Mouse (Mus musculus): ENCODE data around the gene Retreg3. TPM values are rescaled to one million over a fixed set of nuclear protein-coding genes. Genes with fewer than 3 reads are reported as not detected.
A peak's percentile ranks its signal among the peaks of the same experiment; 100 is the strongest.

The Retreg3 gene
- polyA plus RNA-seq, 1 experiment from 2014 or later = 13.1 TPM

DNA sequence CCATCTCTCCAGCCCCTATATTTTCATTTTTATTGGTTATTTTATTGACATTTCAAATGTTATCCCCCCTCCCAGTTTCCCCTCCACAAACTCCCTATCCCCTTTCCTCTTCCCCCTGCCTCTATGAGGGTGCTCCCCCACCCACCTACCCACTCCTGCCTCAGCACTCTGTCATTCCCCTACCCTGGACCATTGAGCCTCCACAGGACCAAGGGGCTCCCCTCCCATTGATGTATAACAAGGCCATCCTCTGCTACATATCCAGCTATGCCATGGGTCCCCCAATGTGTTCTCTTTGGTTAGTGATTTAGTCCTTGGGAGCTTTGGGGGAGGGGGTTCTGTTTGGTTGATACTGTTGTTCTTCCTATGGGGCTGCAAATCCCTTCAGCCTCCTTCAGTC, 35.0 kb upstream of the Retreg3 start:
- DNase-seq = no peak

DNA sequence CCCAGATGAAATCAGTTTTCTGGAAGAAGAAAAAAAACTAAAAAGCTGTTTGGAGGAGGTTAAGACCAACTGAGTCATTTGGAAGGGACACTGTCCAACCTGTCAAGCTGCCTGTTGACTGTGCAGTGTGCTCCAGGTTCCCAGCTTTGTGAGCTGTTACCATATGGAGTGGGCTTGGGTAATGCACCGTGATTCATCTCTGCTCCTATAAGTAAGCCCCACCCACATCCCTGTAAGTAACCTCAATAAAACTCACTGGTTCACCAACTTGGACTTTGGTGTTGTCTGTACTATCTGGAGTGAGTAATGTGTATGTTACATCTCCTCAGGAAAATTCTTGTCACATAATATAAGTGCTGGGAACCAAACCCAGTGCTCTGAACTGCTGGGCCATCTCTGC, 33.1 kb upstream of the Retreg3 start:
- Histone ChIP-seq H3K27ac (replicated peaks; ENCODE audit: low read depth, low read length) (no peak overlapping the region), H3K9me3 (ENCODE audit: control insufficient read depth, low read length) (no peaks in the 10 kb centered on the region), H3K9ac (replicated peaks; ENCODE audit: low read length) (no peak overlapping the region), H3K4me2 (ENCODE audit: low read length) (no peak overlapping the region), H3K27me3 (ENCODE audit: control insufficient read depth, insufficient read depth, low read length) (no peaks in the 10 kb centered on the region; the same call in 1 of the 2 replicates), H3K36me3 (ENCODE audit: control insufficient read depth, insufficient read depth, low read length) (no peaks in the 10 kb centered on the region), H3K4me1 (ENCODE audit: control insufficient read depth, insufficient read depth, low read length) (peaks cover 15% of the 10 kb centered on the region), H3K4me3 (replicated peaks; ENCODE audit: low read depth, low read length) (no peak overlapping the region)
- ATAC-seq (ENCODE audit: low FRiP score, low TSS enrichment) (no peak), DNase-seq (no peak)
- 78% methylated on average over 1 of the region's 1 CpGs for WGBS

More for the DNA sequence above, 35.0 kb upstream of the Retreg3 start:
- Histone ChIP-seq H3K36me3 (ENCODE audit: control insufficient read depth, insufficient read depth, low read length) (no peaks in the 10 kb centered on the region), H3K9ac (replicated peaks; ENCODE audit: low read length) (no peak overlapping the region), H3K4me2 (ENCODE audit: low read length) (no peak overlapping the region), H3K27me3 (ENCODE audit: control insufficient read depth, insufficient read depth, low read length) (no peaks in the 10 kb centered on the region; the same call in 1 of the 2 replicates), H3K4me1 (ENCODE audit: control insufficient read depth, insufficient read depth, low read length) (peaks cover 15% of the 10 kb centered on the region), H3K27ac (replicated peaks; ENCODE audit: low read depth, low read length) (no peak overlapping the region), H3K4me3 (replicated peaks; ENCODE audit: low read depth, low read length) (no peak overlapping the region), H3K9me3 (ENCODE audit: control insufficient read depth, low read length) (no peaks in the 10 kb centered on the region)
- ATAC-seq (ENCODE audit: low FRiP score, low TSS enrichment) = no peak

DNA sequence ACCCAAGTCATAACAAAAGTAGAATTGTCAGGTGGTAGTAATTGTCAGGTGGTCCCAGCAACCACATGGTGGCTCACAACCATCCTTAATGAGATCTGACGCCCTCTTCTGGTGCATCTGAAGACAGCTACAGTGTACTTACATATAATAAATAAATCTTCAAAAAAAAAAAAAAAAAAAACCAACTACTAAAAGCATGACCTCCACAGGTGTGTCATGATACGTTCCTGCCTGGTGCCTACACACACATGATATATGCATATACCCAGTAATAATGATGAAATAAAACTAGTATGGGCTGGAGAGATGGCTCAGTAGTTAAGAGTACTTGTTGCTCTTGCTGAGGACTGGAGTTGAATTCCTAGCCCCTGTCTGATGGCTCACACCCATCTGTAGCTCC, 31.4 kb upstream of the Retreg3 start:
- H3K36me3 ChIP-seq (ENCODE audit: control insufficient read depth, insufficient read depth, low read length) = no peaks in the 10 kb centered on the region
- H3K4me1 ChIP-seq (ENCODE audit: control insufficient read depth, insufficient read depth, low read length) = peaks cover 18% of the 10 kb centered on the region
- no peaks in the 10 kb centered on the region for H3K27me3 ChIP-seq (ENCODE audit: control insufficient read depth, insufficient read depth, low read length)
- H3K4me2 ChIP-seq (ENCODE audit: low read length) = no peak overlapping the region
- H3K9me3 ChIP-seq (ENCODE audit: control insufficient read depth, low read length) = no peaks in the 10 kb centered on the region
- H3K4me3 ChIP-seq (replicated peaks; ENCODE audit: low read depth, low read length) = no peak overlapping the region
- ATAC-seq (ENCODE audit: low FRiP score, low TSS enrichment) = no peak
- DNase-seq = no peak
- 57% methylated on average over 2 of the region's 2 CpGs for WGBS
- no peak overlapping the region for H3K9ac ChIP-seq (replicated peaks; ENCODE audit: low read length)
- no peak overlapping the region for H3K27ac ChIP-seq (replicated peaks; ENCODE audit: low read depth, low read length)

- H3K9ac ChIP-seq (replicated peaks; ENCODE audit: low read length) = no peak overlapping the region
- 63% methylated on average over 9 of the region's 9 CpGs for WGBS
- ATAC-seq (ENCODE audit: low FRiP score, low TSS enrichment) = no peak
- no peaks in the 10 kb centered on the region for H3K9me3 ChIP-seq (ENCODE audit: control insufficient read depth, low read length)
- no peak overlapping the region for H3K4me3 ChIP-seq (replicated peaks; ENCODE audit: low read depth, low read length)
- H3K4me2 ChIP-seq (ENCODE audit: low read length) = no peak overlapping the region
- H3K27ac ChIP-seq (replicated peaks; ENCODE audit: low read depth, low read length) = peak overlapping the region; percentile 32; the same call in 1 of the 2 replicates
- H3K27me3 ChIP-seq (ENCODE audit: control insufficient read depth, insufficient read depth, low read length) = no peaks in the 10 kb centered on the region
- DNase-seq = peak; percentile 57
- H3K36me3 ChIP-seq (ENCODE audit: control insufficient read depth, insufficient read depth, low read length) = no peaks in the 10 kb centered on the region
- peaks cover 13% of the 10 kb centered on the region for H3K4me1 ChIP-seq (ENCODE audit: control insufficient read depth, insufficient read depth, low read length)
Measured at GRCm38 (mm10) chr11:101149178-101150105, 29.7 kb upstream of the Retreg3 start.

GRCm38 (mm10) chr11:101148751-101149150, 29.1 kb upstream of the Retreg3 start:
- Histone ChIP-seq H3K9ac (replicated peaks; ENCODE audit: low read length) (no peak overlapping the region), H3K4me2 (ENCODE audit: low read length) (no peak overlapping the region), H3K4me3 (replicated peaks; ENCODE audit: low read depth, low read length) (no peak overlapping the region), H3K4me1 (ENCODE audit: control insufficient read depth, insufficient read depth, low read length) (peaks cover 14% of the 10 kb centered on the region), H3K9me3 (ENCODE audit: control insufficient read depth, low read length) (no peaks in the 10 kb centered on the region), H3K27me3 (ENCODE audit: control insufficient read depth, insufficient read depth, low read length) (no peaks in the 10 kb centered on the region), H3K36me3 (ENCODE audit: control insufficient read depth, insufficient read depth, low read length) (no peaks in the 10 kb centered on the region), H3K27ac (replicated peaks; ENCODE audit: low read depth, low read length) (no peak overlapping the region)
- DNase-seq (no peak), ATAC-seq (ENCODE audit: low FRiP score, low TSS enrichment) (no peak)
- WGBS = 64% methylated on average over 10 of the region's 10 CpGs

DNA sequence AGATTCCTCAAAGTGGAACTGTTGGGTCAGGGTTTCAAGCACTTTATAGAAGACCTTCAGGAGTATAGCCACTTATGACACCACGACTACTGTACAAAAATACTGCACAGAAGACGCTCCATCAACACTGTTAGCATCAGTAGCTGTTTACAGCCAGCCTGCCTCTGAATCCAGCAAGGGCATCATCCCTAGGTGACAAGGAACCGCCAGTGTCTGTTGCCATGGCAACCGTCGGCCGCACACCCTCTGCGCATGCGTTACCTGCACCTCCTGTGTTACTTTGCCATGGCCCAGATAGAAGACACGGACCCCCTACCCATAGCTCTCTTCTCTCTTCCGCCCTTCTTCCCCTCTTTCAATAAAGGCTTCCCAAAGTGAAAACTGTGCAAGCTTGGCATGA, 26.7 kb upstream of the Retreg3 start:
- H3K27me3 ChIP-seq (ENCODE audit: control insufficient read depth, insufficient read depth, low read length) = no peaks in the 10 kb centered on the region
- peak overlapping the region; percentile 42 for H3K4me2 ChIP-seq (ENCODE audit: low read length)
- no peak overlapping the region for H3K4me3 ChIP-seq (replicated peaks; ENCODE audit: low read depth, low read length)
- no peaks in the 10 kb centered on the region for H3K36me3 ChIP-seq (ENCODE audit: control insufficient read depth, insufficient read depth, low read length)
- peaks cover 17% of the 10 kb centered on the region for H3K4me1 ChIP-seq (ENCODE audit: control insufficient read depth, insufficient read depth, low read length)
- no peak overlapping the region for H3K9ac ChIP-seq (replicated peaks; ENCODE audit: low read length)
- peak; percentile 93 for DNase-seq
- WGBS = 17% methylated on average over 10 of the region's 10 CpGs
- ATAC-seq (ENCODE audit: low FRiP score, low TSS enrichment) = peak; percentile 53; the same call in 1 of the 2 replicates
- no peaks in the 10 kb centered on the region for H3K9me3 ChIP-seq (ENCODE audit: control insufficient read depth, low read length)
- peak overlapping the region; percentile 71 for H3K27ac ChIP-seq (replicated peaks; ENCODE audit: low read depth, low read length)

- Histone ChIP-seq H3K4me2 (ENCODE audit: low read length) (peak overlapping the region; percentile 54), H3K36me3 (ENCODE audit: control insufficient read depth, insufficient read depth, low read length) (no peaks in the 10 kb centered on the region), H3K4me3 (replicated peaks; ENCODE audit: low read depth, low read length) (peak overlapping the region; percentile 20), H3K4me1 (ENCODE audit: control insufficient read depth, insufficient read depth, low read length) (peaks cover 17% of the 10 kb centered on the region), H3K9ac (replicated peaks; ENCODE audit: low read length) (peak overlapping the region; percentile 30; the same call in 1 of the 2 replicates), H3K27me3 (ENCODE audit: control insufficient read depth, insufficient read depth, low read length) (no peaks in the 10 kb centered on the region), H3K9me3 (ENCODE audit: control insufficient read depth, low read length) (no peaks in the 10 kb centered on the region), H3K27ac (replicated peaks; ENCODE audit: low read depth, low read length) (peak overlapping the region; percentile 63)
- 18% methylated on average over 18 of the region's 19 CpGs for WGBS
- ATAC-seq (ENCODE audit: low FRiP score, low TSS enrichment) (no peak), DNase-seq (peak; percentile 86)
Measured at GRCm38 (mm10) chr11:101143338-101144225, 23.9 kb upstream of the Retreg3 start.

DNA sequence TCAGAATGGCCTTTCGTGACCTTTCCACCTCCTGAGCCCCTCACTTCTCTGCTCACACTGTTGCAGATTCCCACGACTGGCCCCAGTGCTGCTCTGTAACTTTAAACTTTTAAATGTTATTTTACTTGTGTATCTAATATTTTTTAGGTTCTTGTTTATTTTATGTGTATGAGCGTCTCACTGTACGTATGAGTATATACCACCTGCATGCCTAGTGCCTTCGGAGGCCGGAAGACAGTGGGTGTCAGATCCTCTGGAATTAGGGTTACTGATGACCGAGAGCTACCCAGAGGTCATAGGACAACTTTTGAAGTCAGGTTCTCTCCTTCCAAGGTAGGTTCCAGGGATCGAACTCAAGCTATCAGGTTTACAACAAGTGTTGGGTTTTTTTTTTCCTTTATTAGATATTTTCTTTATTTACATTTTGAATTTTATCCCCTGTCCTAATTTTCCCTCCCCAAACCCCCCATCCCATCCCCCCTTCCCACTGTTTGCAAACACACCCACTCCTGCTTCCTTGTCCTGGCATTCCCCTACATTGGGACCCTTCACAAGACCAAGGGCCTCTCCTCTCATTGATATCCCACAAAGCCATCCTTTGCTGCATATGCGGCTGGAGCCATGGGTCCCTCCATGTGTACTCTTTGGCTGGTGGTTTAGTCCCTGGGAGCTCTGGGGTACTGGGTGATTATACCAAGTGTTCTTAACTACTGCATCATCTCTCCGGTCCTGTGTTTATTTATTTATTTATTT, 22.7 kb upstream of the Retreg3 start:
- 89% methylated on average over 10 of the region's 10 CpGs for WGBS
- H3K27me3 ChIP-seq (ENCODE audit: control insufficient read depth, insufficient read depth, low read length) = no peaks in the 10 kb centered on the region
- no peak overlapping the region for H3K9ac ChIP-seq (replicated peaks; ENCODE audit: low read length)
- ATAC-seq (ENCODE audit: low FRiP score, low TSS enrichment) (no peak), DNase-seq (no peak)
- H3K4me2 ChIP-seq (ENCODE audit: low read length) = no peak overlapping the region
- no peak overlapping the region for H3K27ac ChIP-seq (replicated peaks; ENCODE audit: low read depth, low read length)
- peaks cover 17% of the 10 kb centered on the region for H3K4me1 ChIP-seq (ENCODE audit: control insufficient read depth, insufficient read depth, low read length)
- no peak overlapping the region for H3K4me3 ChIP-seq (replicated peaks; ENCODE audit: low read depth, low read length)
- H3K9me3 ChIP-seq (ENCODE audit: control insufficient read depth, low read length) = no peaks in the 10 kb centered on the region
- H3K36me3 ChIP-seq (ENCODE audit: control insufficient read depth, insufficient read depth, low read length) = no peaks in the 10 kb centered on the region
